Mouse (Mus musculus) MEL (cell line): ENCODE measurements around the gene Xlr3a.
"Not testable (repeated sequence)": the region's sequence is repeated elsewhere in the genome, so short reads cannot be mapped to it uniquely, and the experiment has no call there.

Experiments
- CHD2 ChIP-seq: IDR thresholded peaks from 2 replicates; pipeline ENCODE4 v1.6.1; 2011; ENCODE audit warnings: low read length, improper control_type of control experiment
- CTCF ChIP-seq, 3 experiments: IDR thresholded peaks in 2 of 3; conservative IDR thresholded peaks in 1 of 3; 2 replicates each; pipeline ENCODE4 v1.5.1; 2011 to 2012; ENCODE audit warnings: low read length in 3 of 3, low read depth in 2 of 3, mild to moderate bottlenecking in 2 of 3, improper control_type of control experiment in 1 of 3, inconsistent platforms in 1 of 3, mixed read lengths in 1 of 3, moderate library complexity in 1 of 3; ENCODE audit not compliant: control insufficient read depth in 1 of 3, insufficient read depth in 1 of 3, poor library complexity in 1 of 3, severe bottlenecking in 1 of 3
- ETS1 ChIP-seq: IDR thresholded peaks from 2 replicates; pipeline ENCODE4 v1.6.1; 2012; ENCODE audit warnings: low read depth, mild to moderate bottlenecking, inconsistent platforms, low read length, improper control_type of control experiment, moderate library complexity
- GABPA ChIP-seq: IDR thresholded peaks from 2 replicates; pipeline ENCODE4 v1.6.1; 2012; ENCODE audit warnings: low read depth, mild to moderate bottlenecking, inconsistent platforms, low read length, improper control_type of control experiment, moderate library complexity
- POLR2A ChIP-seq, 2 experiments: IDR thresholded peaks; 2 replicates each; pipeline ENCODE4 v1.6.1; 2011 to 2012; ENCODE audit warnings: low read length in 2 of 2, mild to moderate bottlenecking in 2 of 2, control low read depth in 1 of 2, improper control_type of control experiment in 1 of 2, low read depth in 1 of 2, moderate library complexity in 1 of 2; ENCODE audit not compliant: control insufficient read depth in 1 of 2, insufficient read depth in 1 of 2, poor library complexity in 1 of 2
- POLR2AphosphoS5 ChIP-seq: IDR thresholded peaks from 2 replicates; pipeline ENCODE4 v1.6.1; 2012; ENCODE audit warnings: low read depth, borderline replicate concordance, mild to moderate bottlenecking, inconsistent platforms, low read length, moderate library complexity, mixed read lengths
- SMC3 ChIP-seq: IDR thresholded peaks from 2 replicates; pipeline ENCODE4 v1.6.1; 2011; ENCODE audit warnings: low read depth, low read length, improper control_type of control experiment
- TAL1 ChIP-seq: IDR thresholded peaks from 2 replicates; pipeline ENCODE4 v1.6.1; 2012; ENCODE audit warnings: mild to moderate bottlenecking, inconsistent platforms, low read length, moderate library complexity, mixed read lengths
- UBTF ChIP-seq: IDR thresholded peaks from 2 replicates; pipeline ENCODE4 v1.6.1; 2012; ENCODE audit warnings: low read depth, mild to moderate bottlenecking, inconsistent platforms, low read length, improper control_type of control experiment, moderate library complexity, borderline replicate concordance; ENCODE audit not compliant: insufficient read depth
- ZNF384 ChIP-seq: IDR thresholded peaks from 2 replicates; pipeline ENCODE4 v1.6.1; 2012; ENCODE audit warnings: low read depth, mild to moderate bottlenecking, inconsistent platforms, low read length, improper control_type of control experiment

DNA sequence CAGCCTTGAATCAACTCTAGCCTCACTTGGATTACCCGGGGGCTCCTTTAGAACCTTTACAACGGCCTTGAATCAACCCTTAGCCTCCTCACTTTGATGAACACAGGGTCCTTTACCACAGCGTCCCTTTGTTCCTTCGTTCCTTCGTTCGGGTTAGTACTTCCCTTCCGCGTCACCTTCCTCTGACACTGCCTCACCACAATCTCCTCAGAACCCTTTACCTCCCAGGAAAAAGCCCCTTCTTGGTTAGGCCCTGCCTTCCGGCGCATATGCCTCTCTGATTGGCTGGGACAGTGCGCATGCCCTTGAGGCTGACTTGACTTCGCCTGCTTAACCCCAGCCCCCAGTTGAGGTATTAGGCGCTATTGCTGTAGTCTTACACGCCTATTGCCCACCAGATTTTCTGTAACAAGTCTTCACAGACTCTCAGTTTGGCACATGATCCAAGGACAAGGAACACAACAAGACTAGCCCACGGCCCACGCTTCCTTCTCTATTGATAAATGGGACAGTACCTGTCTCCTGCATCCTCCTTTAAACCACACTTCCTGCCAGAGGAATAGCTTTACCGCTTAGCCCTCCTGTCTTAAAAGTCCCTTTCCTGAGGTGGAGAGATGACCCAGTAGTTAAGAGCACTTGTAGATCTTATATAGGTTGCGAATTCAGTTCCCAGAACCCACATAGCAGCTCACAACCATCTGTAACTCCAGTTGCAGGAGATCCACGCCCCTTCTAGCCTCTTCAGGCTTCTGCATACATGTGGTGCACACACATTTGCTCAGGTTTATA is 14.4 kb downstream of the Xlr3a start, which contains the start of gene Xlr4a:
- not testable (repeated sequence) for TF ChIP-seq GABPA; CTCF (IDR thresholded peaks at IDR 0.05 in 2 of 3, conservative IDR thresholded peaks at IDR 0.05 in 1 of 3; ENCODE audit: control insufficient read depth in 1 of 3, insufficient read depth in 1 of 3, low read depth in 2 of 3, low read length in 3 of 3, poor library complexity in 1 of 3, severe bottlenecking in 1 of 3); TAL1; CHD2; POLR2AphosphoS5; SMC3; UBTF; POLR2A (IDR thresholded peaks at IDR 0.05; ENCODE audit: control insufficient read depth in 1 of 2, insufficient read depth in 1 of 2, low read depth in 1 of 2, low read length in 2 of 2, poor library complexity in 1 of 2); ETS1; ZNF384
